Mouse (Mus musculus) kidney, postnatal 0 days (tissue): ENCODE data around the gene Pold1. TPM values are rescaled to one million over a fixed set of nuclear protein-coding genes. Genes with fewer than 3 reads are reported as not detected.

Experiments used
- ATAC-seq: fragments of 200-750 bp; cut with Nextera tagmentation; replicated peaks from 2 replicates; pipeline ENCODE4 v1.8.0; 2017; ENCODE audit warnings: low read depth, moderate number of reproducible peaks, moderate TSS enrichment, moderate library complexity; ENCODE audit not compliant: low FRiP score
- DNase-seq: peaks from one replicate; pipeline ENCODE4 v3.0.0-alpha.2; 2016; ENCODE audit warnings: low spot score
- H3K27ac ChIP-seq: fragments of 300-500 bp; sonication (generic); 2 replicates; pipeline ENCODE4 v1.5.1; 2014; ENCODE audit warnings: mild to moderate bottlenecking
- H3K27me3 ChIP-seq: fragments of 300-500 bp; sonication (generic); 2 replicates; pipeline ENCODE4 v1.6.1; 2014; ENCODE audit warnings: low read length, mixed read lengths; ENCODE audit not compliant: insufficient read depth
- H3K36me3 ChIP-seq: fragments of 300-500 bp; sonication (generic); 2 replicates; pipeline ENCODE4 v1.6.1; 2014; ENCODE audit warnings: low read length, mixed read lengths; ENCODE audit not compliant: insufficient read depth
- H3K4me1 ChIP-seq: fragments of 300-500 bp; sonication (generic); replicated peaks from 2 replicates; pipeline ENCODE4 v1.6.1; 2014; ENCODE audit warnings: antibody characterized with exemption, low read length, mixed read lengths; ENCODE audit not compliant: insufficient read depth
- H3K4me2 ChIP-seq: fragments of 300-500 bp; sonication (generic); 2 replicates; pipeline ENCODE4 v1.6.1; 2014; ENCODE audit warnings: mild to moderate bottlenecking, low read length, moderate library complexity, mixed read lengths
- H3K4me3 ChIP-seq: fragments of 300-500 bp; sonication (generic); replicated peaks from 2 replicates; pipeline ENCODE4 v1.5.1; 2014; ENCODE audit warnings: low read depth, low read length
- H3K9ac ChIP-seq: fragments of 300-500 bp; sonication (generic); 2 replicates; pipeline ENCODE4 v1.6.1; 2014; ENCODE audit warnings: low read depth, low read length
- H3K9me3 ChIP-seq: fragments of 300-500 bp; sonication (generic); replicated peaks from 2 replicates; pipeline ENCODE4 v1.6.1; 2016; ENCODE audit warnings: low read length, inconsistent platforms, mixed read lengths
- CTCF ChIP-seq: IDR thresholded peaks from 2 replicates; pipeline ENCODE4 v1.5.1; 2016; ENCODE audit warnings: antibody characterized with exemption, low read depth, mild to moderate bottlenecking, moderate library complexity
- WGBS: fragments of 180-500 bp; shearing (Covaris S2); extraction: QIAGEN DNeasy Blood & Tissue Kit; methylation state at CpG from one replicate; pipeline ENCODE4 v1.1.7; 2014; 5-methylcytosine and 5-hydroxymethylcytosine counted together
- polyA plus RNA-seq: library from polyadenylated mRNA; unstranded; fragments of >200 nt; fragmentation: Nextera tagmentation; extraction: Ambion mirVana; gene quantifications from 2 replicates; pipeline ENCODE4 v1.2.1, GENCODE M21; 2015

Pold1 gene
- polyA plus RNA-seq, 1 experiment from 2014 or later = 38.0 TPM

DNA sequence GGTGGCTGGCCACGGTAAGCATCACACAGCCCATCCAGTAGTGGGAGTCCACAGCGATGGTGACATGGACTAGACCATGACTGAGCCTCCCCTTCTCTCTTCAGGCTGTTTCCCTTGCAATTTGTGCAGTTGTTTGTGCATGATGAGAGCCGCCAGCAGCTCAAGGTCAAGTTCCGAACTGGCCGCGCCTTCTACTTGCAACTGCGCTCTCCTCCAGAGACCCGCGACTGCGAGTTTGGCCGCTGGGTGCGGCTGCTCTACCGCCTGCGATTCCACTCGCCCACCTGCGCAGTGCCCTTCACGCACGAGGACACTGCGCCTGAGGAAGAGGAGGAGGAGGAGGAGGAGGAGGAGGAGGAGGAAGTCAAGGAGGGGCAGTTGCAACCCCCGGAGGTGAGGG lies 48.6 kb downstream of the Pold1 start:
- H3K27me3 ChIP-seq = no peaks in the 10 kb centered on the region
- WGBS = 48% methylated on average over 20 of the region's 20 CpGs
- no peaks in the 10 kb centered on the region for H3K36me3 ChIP-seq
- TF ChIP-seq CTCF = no peak
- H3K4me1 ChIP-seq = peaks cover 8% of the 10 kb centered on the region; the same call in 1 of the 2 replicates
- no peak overlapping the region for H3K9ac ChIP-seq
- H3K9me3 ChIP-seq = no peaks in the 10 kb centered on the region
- H3K4me2 ChIP-seq = no peak overlapping the region
- DNase-seq (no peak), ATAC-seq (no peak)
- H3K27ac ChIP-seq = no peak overlapping the region
- H3K4me3 ChIP-seq = no peak overlapping the region

DNA sequence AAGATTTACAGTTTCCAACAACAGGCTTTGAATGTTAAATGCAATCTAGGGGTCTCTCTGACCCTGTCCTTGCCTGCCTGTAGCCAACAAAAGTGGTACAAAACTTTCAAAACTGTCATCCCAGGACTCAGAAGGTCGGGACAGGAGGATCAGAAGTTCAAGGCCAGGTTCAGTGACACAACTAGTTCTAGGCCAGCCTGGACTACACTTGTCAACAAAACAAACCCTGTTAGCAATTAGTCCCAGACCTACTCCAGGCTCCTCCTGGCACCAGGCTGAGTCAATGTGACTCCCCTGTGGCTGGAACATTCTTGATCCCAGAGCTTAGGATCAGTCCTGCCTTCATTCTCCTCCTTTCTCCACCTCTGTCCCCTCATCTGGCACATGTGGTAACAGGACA lies 49.7 kb downstream of the Pold1 start:
- no peak for TF ChIP-seq CTCF
- no peak overlapping the region for H3K4me2 ChIP-seq
- H3K4me3 ChIP-seq = no peak overlapping the region
- 55% methylated on average over 1 of the region's 1 CpGs for WGBS
- peaks cover 8% of the 10 kb centered on the region; the same call in 1 of the 2 replicates for H3K4me1 ChIP-seq
- DNase-seq (no peak), ATAC-seq (no peak)
- no peaks in the 10 kb centered on the region for H3K27me3 ChIP-seq
- no peaks in the 10 kb centered on the region for H3K36me3 ChIP-seq
- H3K27ac ChIP-seq = no peak overlapping the region
- no peak overlapping the region for H3K9ac ChIP-seq
- no peaks in the 10 kb centered on the region for H3K9me3 ChIP-seq

DNA sequence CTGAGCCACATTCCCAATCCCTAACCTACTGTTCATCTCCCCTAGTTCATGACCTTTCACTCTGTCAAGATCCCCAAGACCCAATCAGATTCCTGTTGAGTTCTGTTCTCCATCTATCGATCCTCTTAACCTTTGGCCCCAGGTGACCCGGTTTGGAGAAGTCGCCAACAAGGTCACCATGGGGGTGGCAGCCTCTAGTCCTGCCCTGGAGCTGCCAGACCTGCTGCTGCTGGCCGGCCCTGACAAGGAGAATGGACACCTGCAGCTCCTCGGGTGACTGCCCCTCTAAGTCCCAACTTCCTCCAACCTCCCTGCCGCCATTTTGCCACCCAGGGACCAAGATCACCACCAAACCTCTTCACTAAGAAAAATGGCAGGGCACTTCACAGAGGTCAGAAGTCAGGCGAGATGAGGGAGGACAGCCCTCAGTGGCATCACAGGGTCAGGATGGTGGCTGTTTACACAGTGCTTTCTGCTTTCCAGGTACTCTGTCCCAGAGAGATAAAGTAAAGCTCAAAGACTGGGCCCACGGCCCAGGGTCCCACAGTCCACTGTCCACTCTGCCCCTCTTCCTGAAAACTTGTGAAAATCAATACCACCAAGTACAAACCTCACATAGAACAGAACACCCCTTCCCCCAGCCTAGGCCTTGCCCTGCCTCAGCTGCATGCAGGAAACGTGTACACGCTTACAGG lies 51.1 kb downstream of the Pold1 start:
- H3K27me3 ChIP-seq = no peaks in the 10 kb centered on the region
- peaks cover 10% of the 10 kb centered on the region; the same call in 1 of the 2 replicates for H3K36me3 ChIP-seq
- WGBS = 86% methylated on average over 10 of the region's 10 CpGs
- H3K9ac ChIP-seq = no peak overlapping the region
- H3K4me3 ChIP-seq = no peak overlapping the region
- ATAC-seq (no peak), DNase-seq (no peak)
- peaks cover 8% of the 10 kb centered on the region; the same call in 1 of the 2 replicates for H3K4me1 ChIP-seq
- no peaks in the 10 kb centered on the region for H3K9me3 ChIP-seq
- no peak overlapping the region for H3K27ac ChIP-seq
- peak overlapping the region; percentile 92 for H3K4me2 ChIP-seq
- no peak for TF ChIP-seq CTCF

- H3K9ac ChIP-seq = peak overlapping the region; percentile 82
- under 1% methylated on average over 26 of the region's 26 CpGs for WGBS
- TF ChIP-seq CTCF = peak; percentile 40
- H3K4me1 ChIP-seq = peaks cover 8% of the 10 kb centered on the region; the same call in 1 of the 2 replicates
- H3K9me3 ChIP-seq = no peaks in the 10 kb centered on the region
- peak overlapping the region; percentile 82 for H3K4me3 ChIP-seq
- H3K27ac ChIP-seq = peak overlapping the region; percentile 94
- H3K36me3 ChIP-seq = peaks cover 17% of the 10 kb centered on the region
- H3K27me3 ChIP-seq = no peaks in the 10 kb centered on the region
- ATAC-seq (no peak), DNase-seq (no peak)
- peak overlapping the region; percentile 92 for H3K4me2 ChIP-seq
Measured at GRCm38 (mm10) chr7:44496771-44497109, 51.9 kb downstream of the Pold1 start.

DNA sequence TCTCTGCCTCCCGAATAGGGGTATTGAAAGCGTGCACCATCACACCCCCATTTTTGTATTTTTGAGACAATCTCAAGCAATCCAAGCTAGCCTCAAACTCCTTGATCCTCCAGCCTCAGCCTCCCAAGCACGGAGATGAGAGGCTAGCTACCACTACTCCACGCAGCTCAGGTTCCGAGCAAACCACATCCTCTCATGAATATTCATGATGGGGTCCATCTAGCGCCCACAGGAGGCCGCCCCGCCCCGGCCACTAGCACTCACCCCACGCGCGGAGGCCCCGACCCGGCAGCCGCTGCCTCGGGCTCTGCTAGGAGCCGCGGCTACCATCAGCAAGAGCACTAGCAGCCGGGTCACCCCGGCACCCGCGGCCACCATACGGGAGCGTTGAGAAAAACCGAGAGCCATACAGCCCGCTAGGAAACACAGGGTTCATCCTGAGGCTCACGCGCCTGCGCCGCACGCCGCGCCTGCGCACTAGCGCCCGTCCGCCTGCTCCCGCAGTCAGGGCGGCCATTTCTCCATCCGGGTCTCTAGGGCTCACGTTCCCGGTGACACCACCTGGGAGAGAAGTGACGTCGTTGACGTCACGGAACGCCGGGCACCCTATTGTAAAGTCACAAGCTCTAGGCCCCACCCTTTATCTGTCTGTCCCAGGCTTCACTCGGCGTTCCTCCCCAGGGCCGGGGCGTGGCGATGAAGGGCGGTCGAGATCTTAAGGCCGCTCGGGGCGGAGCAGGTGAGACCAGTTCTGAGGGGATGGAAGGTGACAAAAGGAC lies 52.5 kb downstream of the Pold1 start, which contains the start of the genes Emc10 and Fam71e1:
TSS of gene Emc10 (minus strand) at position 538 of the 779 bp plus-strand sequence.
TSS of gene Fam71e1 (plus strand) at position 590 of the 779 bp plus-strand sequence.
- ATAC-seq (peak; percentile 97), DNase-seq (peak; percentile 98)
- H3K27me3 ChIP-seq = no peaks in the 10 kb centered on the region
- H3K9me3 ChIP-seq = no peaks in the 10 kb centered on the region
- TF ChIP-seq CTCF = peak; percentile 13; the same call in 1 of the 2 replicates
- H3K4me2 ChIP-seq = peak within 1 kb of the TSS; percentile 92
- H3K27ac ChIP-seq = peak within 1 kb of the TSS; percentile 94
- WGBS = 1% methylated on average over 56 of the region's 58 CpGs
- peak within 1 kb of the TSS; percentile 82 for H3K9ac ChIP-seq
- peaks cover 23% of the 10 kb centered on the region for H3K36me3 ChIP-seq
- peak within 1 kb of the TSS; percentile 82 for H3K4me3 ChIP-seq
- H3K4me1 ChIP-seq = peaks cover 8% of the 10 kb centered on the region; the same call in 1 of the 2 replicates

GRCm38 (mm10) chr7:44495086-44495485 lies 53.6 kb downstream of the Pold1 start:
- no peak for TF ChIP-seq CTCF
- ATAC-seq = no peak
- H3K9ac ChIP-seq = no peak overlapping the region
- H3K4me3 ChIP-seq = no peak overlapping the region
- no peak overlapping the region for H3K27ac ChIP-seq
- H3K27me3 ChIP-seq = no peaks in the 10 kb centered on the region
- no peak for DNase-seq
- no peaks in the 10 kb centered on the region for H3K9me3 ChIP-seq
- H3K4me1 ChIP-seq = peaks cover 8% of the 10 kb centered on the region; the same call in 1 of the 2 replicates
- peak overlapping the region; percentile 92; the same call in 1 of the 2 replicates for H3K4me2 ChIP-seq
- peaks cover 34% of the 10 kb centered on the region for H3K36me3 ChIP-seq
- WGBS = 66% methylated on average over 7 of the region's 7 CpGs
